Mouse (Mus musculus) cerebellum, adult 9-11 months (tissue): Measurements from ENCODE around the gene Bmp4.

Experiments used
- DNase-seq: peaks from one replicate; pipeline ENCODE4 v3.0.0; 2022

The Bmp4 gene

DNA sequence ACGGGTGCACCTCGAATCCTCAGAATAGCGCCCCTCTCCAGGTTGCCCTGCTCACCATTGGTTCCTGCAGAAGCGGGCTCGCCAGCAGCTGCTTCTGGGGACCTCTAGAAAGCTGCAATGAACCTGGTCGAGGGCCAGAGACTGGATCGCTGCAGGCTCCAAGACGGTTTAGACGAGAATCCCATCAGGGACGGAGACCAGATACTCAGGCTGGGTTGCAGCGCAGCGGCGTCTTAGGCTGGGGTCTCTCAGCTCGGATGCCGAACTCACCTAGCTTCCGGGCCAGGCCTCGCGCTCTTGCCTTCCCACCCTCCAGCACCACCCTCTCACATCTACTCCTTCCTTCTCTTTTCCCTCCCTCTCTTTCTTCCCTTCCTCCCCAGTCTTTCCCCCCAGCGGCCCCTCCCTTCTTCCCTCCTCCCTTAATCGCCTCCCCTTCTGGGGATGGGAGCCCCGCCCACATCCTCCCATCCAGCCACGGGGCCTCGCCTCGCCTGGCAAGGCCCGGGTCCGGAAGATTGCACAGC, at the start of gene Bmp4:
Gene Bmp4 (minus strand): TSS at position 421 of the 527 bp plus-strand sequence.
- no peak for DNase-seq

DNA sequence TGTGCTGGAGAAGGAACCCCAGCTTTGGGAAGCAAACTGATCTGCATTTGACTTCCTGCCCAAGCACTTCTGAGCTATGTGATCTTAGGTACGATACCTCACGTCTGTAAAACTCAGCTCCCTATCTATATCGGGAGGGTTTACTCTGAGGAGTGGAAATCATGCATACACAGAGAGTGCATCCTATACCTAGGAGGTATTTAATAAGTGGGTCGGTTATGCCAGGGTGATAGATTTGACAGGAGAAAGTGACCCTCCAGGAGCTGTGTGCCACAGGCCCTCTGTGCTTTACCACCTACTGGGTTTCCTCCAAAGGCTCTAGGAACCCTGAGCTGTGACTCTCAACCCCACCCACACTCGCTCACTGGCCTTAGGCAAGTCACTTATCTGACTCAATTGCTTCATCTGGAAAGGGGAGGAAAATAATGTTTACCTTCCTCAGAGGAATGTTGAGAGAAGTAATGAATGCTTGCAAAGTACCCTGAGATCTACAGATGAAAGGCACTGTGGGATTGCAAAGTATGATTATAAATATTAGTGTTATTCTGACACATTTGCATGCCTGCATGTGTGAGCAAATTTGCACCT, 49.1 kb upstream of the Bmp4 start:
- no peak for DNase-seq

DNA sequence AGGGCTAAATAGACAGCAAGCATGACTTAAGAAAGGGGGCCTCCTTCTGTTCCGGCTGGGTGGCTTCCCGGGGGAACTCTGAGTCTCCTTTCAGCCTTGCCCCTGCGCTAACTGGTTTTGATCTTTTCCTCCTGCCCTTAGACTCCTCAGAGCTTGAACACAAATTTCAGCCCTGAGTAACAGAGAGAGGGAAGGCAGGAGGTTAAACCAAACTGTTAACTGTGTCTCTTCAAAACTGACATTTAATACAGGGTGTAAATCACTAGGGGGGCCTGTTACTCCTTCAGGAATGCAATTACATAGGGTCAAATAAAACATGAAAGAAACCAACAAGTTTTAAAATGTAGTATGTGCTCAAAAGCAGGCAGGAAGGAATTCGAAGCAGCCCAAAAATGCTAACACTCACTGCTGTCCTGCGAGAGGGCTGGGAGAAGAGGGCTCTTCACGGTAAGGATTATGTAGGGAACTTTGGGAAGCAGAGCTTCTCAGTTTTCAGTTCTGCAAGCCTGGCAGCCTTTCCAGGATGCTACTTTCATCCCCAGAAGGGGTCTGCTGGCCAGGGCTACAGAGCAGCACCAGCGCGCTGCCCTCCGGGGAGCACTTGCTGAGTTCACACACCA, 46.1 kb upstream of the Bmp4 start:
- DNase-seq, result no peak

DNA sequence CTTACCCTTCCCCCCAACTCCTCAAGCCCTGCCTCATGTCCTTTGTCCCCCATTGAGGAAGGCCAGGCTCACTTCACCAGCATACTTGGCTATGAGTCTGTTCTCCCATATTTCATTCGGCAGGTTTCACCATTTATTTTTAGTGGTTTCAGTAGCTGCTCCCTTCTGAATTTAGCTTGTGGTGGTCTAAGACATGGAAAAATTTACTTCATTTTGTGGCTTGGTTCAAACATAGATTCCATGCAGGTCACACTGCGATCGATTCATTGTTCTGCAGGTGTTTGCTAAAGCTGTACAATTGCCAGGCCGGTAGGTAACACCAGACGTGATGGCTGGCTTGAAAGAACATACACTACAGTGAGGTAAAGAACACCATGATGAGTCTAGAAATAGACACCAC, 39.8 kb upstream of the Bmp4 start:
- DNase-seq, result no peak

DNA sequence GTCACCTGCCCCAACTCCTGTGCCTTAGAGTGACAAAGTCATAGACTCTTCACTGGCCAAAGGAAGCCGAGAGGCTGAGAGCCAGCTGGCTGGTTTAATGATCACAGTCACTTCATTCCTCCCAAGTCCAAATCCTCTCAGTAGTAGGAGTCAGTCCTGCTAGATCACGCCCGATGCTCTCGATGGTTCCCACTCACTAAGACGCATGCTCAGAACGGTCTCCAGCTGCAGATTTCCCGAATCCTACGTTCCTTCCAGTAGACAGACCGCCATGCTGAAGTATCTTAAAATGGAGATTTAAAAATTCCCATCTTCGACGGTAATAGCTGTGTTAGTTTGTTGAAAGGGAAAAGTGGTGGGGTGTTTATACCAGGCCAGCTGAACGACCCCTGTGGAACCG, 36.8 kb upstream of the Bmp4 start:
- no peak for DNase-seq

DNA sequence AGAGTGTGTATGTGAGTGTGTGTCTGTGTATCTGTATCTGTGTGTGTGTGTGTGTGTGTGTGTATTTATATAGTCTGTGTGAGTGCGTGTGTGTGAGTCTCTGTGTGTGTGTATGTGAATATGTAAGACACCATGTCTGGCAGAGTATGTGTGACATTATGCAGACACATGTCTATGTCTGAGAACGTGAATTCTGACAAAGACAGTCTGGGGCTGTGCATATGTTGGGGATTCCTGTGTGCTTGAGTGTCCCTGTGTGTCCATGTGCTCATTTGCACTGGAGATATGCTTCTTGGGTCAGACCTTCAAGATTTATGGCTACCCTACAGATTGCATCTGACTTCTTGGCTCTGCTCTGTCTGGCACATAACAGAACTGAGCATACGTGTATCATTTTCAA, 31.4 kb upstream of the Bmp4 start:
- DNase-seq, result no peak

DNA sequence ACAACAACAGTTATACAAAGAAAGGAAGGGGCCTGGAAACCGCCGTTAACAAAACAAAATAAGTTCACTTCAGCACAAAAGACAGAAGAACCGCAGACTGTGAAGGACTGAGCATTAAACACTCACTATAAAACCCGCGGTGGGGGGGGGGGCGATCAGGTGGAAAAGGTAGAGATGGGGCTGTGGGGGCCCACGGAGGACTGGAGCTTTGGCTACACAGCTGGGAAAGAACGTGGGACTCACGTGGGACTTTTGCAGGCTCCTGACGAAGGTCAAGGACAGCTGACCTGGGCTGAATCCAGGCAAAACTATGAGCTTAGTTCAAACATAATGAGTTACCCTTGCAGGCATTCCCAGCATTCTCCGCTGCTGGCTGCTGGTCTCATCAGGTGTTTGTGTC, 28.8 kb upstream of the Bmp4 start:
- no peak for DNase-seq

DNA sequence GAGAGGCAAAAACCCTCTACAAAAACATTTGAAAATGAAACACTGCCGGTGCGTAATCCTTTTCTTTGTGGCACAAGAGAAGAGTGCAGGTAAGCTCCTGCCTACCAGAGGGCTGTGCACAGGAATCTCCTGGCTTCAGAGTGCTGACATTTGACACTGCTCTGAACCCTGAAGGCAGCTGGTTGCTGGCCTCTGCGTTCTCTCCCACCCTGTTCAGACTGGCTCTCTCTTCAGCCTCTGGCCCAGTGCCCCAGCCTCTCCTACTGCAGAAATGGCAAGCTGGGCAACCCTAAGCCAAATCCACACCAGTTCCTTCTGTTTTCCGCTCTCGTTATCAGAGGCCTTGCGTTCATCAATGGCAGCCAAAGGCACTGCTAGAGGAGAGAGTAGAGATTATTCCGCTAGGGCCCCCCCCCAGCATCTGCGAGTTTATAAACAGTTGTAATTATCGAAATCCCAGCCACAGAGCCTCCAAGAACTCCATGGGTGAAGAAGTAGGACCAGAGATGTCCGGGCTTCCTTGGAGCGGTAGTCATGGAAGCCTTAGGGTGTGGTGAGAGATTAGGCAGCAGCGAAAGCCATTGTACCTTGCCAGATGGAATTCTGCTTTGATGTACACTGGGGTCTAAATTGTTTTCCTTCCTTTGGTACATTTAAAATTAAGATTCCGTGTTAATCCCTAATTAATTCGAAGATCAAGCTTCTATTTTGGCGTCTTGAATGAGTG, 28.1 kb upstream of the Bmp4 start:
- DNase-seq, result no peak

DNA sequence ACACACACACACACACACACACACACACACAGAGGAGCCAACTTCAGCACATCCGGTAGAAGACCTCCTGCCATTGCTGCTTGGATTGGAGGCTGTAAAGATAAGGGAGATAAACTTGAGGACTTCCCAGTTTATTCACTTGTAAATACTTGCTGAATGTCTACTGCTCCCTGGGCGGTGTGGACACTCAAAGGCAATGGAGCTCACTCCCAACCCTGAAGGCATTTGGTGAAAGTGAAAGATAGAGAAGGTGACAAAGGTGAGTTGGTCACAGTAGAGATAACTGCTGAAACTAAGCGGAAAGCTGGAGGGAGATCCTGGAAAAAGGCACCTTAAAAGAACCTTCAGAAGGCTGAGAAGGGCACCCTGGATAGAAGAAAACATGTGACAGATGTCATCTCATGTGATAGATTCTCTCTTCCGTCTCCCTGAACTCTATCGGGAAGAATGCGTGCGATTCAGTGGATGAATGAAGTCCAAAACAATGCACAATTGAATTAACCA, 22.1 kb upstream of the Bmp4 start:
- no peak for DNase-seq

DNA sequence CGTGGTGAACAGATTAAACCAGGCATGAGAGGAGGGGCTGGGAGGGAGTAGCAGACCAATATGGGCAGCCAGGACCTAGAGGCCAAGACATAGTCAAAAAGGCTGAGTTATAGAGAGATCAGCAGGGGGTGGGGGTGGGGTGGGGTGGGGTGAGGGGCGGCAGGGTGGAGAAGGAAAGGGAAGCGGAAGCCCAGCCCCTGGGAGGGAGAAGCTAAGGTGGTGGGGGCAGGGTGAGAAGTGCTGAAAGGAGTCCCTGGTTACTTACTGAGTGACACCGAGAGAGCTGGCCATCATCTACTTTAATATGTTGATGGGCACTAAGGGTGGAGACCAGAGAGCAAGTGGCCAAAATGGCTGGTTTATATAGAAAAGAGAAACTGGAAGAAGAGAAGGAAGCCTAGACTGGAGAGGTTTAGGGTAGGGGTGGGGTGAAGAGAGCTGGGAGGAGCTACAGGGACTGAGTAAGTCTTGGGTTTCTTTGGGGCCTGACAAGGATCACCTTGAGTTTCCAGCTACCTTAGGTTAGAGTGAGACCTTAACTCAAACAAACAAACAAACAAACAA, 20.2 kb upstream of the Bmp4 start:
- DNase-seq, result no peak

DNA sequence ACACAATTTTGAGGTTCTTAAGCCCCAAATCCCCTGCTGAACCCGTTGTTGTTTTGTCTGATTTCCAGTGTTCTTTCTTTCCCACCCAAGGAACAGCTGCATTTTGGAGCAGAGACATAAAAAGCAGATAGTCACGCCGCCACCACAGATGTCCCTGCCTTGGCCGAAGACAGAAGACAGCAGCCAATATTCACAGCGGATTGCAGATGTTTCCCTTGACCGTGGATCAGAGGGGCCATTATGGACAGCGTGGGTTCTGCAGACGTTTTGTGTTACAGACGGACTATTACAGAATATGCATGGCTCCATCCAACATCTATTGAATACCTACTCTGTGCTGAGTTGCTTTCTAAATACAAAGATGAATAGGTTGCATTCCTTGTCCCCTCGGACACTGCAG, 18.5 kb upstream of the Bmp4 start:
- no peak for DNase-seq

DNA sequence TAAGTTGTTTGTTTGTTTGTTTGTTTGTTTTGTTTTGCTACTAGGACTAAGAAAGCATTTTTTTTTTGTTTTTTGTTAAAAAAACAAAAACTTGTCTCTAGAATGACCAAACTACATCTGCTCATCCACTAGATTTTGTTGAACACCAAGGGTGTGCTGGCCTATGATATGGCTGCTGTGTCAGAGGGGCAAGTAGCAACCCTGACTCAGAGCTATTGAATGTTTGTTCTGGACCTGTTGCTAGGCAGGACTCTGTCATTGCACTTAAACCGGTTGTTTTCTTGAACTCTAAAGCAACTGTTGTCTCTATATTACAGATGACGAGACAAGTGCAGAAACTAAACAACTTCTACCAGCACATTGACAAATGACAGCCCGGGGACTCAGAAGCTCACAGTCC, 17.9 kb upstream of the Bmp4 start:
- no peak for DNase-seq

DNA sequence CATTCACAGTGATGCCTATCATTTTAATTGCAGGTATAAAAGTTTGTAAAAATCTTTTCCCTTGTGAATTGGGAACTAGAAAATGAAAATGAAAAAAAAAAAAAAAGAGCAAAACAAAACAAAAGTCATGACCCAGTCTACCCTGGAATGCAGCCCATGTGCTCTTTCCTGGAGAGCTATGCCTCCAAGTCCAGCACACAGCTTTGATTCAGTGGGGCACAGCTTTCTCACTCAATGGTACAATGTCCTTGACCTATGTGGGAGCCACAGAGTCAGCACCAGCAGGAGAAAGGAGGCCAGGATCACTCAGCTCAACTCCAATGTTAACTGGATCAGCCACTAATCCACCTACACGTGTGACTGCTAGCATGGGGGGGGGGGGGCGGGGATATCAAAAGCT, 9.5 kb upstream of the Bmp4 start:
- no peak for DNase-seq

DNA sequence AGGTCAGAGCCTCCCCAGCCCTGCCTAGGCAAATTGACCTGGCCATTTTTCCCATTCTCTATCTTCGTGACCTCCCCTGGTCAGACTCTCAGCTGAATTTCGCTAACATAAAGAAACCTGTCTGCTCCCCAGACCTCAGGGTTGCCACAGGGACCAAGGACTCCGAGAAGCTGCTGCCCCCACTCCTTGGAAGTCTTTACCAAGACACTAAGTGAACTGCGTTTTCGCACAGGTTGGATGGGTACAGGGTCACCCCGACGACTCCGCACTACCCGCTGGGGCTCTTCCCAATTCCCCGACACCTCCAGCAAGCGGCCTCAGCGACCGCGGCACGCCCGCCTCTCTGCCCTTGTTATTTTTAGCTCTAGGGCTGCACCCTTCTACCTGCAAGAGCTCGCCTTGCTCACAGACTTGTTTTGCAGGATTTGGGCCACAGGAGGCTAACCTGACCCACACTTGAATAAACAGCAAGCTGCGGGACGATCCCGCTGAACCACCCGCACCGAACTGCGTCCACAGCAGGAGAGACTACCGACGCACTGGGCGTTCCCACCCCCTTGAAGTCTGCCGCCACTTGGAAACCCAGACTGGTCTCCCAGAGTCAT, 7.7 kb upstream of the Bmp4 start:
- DNase-seq, result no peak

DNA sequence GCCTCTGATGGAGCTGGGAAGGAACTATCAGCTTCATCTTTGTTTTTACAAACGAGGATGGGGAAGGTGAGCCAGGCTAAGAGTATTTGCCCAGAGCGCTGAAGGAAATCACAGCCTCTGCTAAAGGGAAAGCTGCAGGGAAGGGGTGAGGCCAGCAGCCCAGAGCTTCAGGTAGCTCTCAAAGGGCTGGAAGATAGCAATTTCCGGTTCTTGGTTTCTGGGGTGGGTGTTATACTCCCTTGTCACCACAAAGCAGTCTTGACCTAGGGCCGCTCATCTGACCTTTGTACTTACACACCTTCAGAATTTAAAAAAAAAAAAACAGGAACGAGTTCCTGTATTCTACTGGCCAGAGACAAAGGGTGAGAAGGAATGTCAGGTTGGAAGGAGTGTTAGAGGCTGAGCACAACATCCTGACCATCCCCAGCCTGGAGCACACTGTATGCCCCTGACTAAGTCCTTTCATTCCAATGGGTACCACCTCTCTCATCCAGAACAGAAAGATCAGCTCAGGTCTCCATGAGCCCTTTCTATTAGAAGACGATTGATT, 1.2 kb upstream of the Bmp4 start:
- no peak for DNase-seq

DNA sequence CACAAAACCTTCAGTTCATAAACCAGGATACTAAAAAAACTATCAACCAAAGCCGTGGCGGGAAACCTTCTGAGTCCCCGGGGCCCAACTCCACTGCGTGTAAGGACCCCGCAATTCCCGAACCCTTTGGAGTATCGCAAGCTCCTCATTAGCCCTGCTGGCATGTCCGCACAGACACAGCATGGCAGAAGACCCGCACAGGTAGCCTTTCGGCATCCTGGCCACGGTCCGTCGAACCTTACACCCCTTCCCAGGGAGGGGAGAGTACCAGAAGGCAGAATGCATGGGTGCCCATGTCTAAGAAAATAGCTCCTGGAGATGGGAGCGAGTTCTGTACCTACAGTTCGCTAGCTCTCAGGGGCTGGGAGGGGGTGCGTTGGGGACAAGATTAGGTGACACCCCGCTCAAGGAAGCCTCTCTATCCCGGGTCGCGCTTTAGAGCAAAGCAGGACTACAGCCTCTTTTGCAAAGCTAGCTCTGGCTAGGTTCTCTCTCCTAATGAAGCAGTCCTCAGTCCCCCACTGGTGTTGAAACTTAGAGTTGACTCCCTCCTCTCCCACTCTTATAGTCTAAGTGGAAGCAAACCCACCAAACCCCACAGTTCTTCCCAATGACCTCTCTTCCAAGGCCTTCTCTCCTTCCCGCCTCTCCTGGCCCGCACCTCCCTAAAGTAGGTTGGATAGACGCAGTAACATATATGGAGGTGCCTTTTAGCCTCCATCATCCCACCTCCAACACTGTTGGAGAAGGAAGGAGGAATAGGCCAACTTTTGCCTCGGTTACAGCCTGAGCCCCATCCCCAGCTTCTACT, 826 bp downstream of the Bmp4 start:
- DNase-seq, result no peak

DNA sequence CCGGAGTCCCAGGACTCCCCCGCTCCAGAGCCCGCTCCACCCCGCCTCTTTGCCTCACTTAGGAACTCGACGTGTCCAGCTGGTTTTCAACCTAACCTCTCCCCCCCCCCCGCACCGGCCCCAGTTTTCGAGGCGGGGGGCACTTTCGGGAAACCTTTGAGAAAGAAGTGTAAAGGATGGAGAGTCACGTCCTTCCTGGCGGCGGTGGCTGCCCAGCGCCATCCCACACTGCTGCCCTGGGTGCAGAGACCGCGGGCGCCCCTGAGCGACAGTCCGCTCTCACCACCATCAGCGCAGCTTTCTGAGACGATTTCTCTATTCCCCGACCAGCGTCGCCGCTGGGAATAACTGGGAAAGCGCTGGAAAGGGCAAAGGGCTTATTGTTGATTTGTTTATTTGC, 1.8 kb downstream of the Bmp4 start:
- DNase-seq, result no peak

DNA sequence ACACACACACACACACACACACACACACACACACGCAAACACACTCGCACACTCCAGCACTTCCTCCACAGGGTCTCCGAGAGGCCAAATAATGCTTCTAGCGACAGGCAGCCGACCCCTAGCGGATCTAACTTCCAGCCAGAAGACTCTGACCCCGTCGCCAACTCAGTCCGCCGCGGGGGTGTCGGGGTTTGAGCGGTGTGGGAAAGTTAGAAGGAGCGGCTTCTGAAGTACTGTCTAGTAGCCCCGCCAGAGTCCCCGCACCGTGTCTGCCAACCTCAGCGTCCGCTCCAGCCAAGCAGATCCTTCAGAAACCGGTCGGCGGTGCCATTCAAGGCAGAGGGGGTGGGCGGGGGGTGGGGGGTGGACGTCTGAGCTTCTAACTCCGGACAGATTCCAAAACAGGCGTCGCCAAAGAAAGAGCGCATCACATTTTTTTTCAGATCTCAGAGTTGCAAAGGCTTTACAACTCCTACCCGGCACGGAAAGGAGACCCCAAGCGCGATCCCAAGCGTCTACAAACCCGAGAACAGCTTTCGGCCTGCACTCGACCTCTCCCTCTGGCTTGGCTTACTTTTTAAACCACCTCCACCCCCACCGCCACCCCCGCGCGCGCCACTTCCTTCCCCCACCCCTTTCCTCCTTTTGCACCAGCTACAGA, 2.5 kb downstream of the Bmp4 start:
- DNase-seq, result no peak

DNA sequence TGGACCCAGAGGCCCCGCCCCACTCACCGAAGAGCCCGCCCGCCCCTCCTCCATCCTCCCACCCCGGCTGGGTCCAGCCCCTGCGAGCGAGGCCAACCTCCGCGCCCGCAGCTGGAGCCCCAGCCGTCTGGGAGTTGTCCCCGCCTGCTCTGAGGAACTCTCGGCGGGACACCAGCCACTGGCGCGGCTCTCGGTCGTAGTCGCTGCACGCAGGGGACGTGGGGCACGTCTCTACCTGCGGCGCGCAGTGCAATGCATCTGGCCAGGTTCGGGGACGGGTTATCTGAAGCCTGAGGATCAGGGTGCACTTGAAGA, 3.2 kb downstream of the Bmp4 start:
- no peak for DNase-seq

DNA sequence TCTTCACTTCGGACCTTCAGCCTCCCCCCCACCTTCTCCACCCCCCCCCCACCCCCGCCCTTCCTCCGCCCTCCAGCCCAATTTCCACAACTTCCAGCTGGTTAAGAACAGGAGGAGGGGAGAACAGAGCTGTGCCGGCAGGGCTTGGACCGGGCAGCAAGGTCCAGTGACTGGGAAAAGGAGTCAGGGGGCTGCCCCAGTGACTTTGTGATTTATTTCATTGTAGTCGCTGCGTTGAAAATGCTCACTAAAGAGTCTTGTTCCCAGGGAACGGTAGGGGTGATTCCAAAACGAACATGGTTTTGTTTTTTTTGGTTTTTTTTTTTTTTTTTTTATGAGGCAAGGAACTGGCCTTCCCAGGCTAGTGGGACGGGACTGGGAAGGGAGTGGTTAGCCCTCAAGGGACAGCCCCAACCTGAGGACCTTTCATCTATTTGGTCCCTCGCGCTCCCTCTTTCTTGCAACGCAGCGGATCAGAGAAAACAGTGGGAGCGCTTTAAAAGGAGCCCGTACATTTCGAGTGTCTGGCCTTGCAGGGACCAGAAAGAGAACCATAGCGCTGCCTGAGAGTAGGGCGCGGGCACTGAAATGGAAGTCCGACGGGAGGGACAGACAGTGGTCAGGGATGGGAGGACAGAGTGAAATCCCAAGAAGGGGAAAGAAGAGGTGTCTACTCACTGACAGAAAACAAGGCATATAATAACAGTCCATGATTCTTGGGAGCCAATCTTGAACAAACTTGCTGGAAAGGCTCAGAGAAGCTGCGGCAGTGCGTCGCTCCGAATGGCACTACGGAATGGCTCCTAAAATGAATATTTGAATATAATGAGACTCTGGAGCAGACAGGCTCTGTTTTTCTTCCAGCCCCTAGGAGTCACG, 3.8 kb downstream of the Bmp4 start:
- no peak for DNase-seq
